Mouse (Mus musculus): ENCODE data around the gene Gm609.

Gene Gm609

DNA sequence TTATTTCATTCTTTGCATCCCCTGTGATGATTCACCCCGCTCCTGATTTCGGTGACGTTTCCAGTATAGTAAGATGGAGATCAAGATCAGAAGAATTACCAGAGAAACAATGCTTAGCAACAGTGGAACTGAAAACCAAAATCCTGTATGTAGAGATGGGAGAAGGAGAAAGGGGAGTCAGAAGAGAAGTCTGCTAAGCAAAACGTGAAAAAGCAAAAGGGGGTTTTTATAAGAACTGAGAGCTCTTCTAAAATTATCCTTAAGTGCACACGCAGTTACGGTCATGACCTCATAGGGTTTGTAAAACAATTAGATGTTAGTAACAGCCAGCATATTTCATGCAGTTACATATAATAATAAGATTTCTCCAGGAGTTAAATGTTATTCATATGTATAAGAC is 100.5 kb downstream of the Gm609 start:
- DNase-seq (ENCODE audit: low read depth) = no peak

DNA sequence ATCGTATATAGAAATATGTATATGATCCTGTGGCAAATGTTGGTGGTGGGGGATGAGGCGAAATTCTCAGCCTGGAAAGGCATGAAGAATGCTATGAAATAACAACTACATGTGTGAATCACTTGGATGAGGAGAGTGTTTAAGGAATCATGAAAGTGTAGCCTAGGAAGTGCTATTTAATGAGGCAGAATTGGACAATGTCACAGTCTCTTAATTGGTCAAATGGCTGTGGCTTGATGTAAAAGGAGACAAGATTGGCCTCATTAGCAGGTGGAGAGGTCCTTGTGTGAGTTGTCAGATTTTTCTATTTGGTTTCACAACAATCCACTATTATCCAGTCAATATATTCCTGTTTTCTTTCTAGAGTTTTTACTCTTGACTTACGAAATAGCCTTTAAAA is 101.1 kb downstream of the Gm609 start:
- DNase-seq (ENCODE audit: low read depth) = no peak

DNA sequence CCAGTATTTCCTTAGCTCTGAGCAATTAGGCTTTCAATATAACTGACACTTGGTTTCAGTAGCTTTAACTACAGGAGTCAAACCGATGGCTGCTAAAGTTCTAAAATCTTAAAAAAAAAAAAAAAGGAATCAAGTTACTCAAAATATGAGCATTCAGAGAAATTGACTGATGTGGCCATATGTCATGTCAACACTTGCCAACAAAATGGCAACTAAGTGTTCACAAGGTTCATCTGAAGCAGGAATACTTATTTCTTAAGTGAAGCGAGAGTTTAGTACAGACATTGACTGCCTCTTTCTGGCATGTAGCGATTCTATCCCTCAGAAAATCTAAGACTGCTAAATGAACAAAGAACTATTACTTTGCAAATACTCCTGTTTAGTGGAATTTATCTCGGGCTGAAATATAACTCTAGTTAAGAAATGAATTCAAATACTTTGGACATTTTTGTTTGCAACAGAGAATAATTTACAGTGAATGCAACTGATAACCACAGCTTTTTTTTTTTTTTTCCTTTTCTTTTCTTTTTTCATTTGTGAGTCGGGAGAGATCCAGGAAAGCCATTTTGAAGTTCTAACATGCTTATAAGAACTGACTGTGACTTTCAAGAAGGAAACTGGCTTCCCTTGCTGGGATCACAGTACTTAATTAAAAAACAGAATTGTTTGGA is 102.3 kb downstream of the Gm609 start:
- DNase-seq (ENCODE audit: low read depth) = no peak

DNA sequence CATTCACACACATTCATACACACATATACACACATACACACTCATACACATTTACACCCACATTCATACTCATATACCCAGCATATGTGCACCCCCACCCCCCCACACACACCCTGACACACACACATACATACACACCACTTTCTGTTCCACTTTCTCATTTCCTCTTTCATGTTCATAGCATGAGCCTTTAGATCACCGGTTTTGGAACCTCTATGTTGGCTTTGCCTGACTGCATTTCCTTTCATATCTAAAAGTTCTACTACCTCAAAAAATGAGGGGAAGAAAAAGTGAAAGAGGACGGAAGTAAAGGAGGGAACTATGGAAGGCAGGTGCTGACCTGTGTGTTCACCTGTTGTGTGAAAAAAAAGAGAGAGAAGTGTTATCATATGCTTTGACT is 102.9 kb downstream of the Gm609 start:
- no peak for DNase-seq (ENCODE audit: low read depth)

DNA sequence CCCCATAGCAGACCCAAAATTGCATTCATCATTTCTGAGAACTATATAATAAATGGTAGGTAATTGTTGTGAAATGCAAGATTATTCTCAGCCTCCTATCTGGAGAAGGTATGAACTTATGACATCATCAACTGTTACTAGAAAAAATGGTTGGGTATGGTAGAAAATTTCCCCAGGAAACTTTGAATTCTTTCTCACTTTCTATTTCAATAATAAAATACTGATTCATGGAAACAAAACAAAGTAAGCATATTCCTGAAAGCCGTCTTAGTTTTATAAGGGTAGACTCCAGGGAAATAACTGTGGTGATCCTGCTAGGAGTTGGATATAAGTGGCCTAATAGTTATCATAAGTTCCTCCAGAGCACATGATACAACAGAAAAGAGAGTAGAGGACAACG is 103.7 kb downstream of the Gm609 start:
- DNase-seq (ENCODE audit: low read depth) = no peak

DNA sequence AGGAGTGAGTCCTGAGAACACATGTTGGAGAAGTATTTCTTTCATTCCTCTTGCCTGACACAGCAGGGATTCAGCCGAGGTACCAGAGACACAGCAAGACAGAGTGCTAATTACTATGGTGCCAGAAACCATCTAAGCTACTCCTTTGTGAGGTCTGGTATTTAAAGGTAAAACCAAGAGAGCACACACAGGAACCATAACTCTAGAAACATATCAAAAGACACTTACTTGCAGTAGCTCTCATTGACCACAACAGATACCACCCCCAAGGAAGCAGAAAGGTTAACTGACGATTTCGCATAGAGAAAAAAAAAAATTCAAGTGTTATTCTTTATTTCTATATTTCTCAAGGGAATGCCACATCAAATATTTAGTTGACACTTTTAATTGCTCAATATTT is 111.0 kb downstream of the Gm609 start:
- DNase-seq (ENCODE audit: low read depth) = no peak

DNA sequence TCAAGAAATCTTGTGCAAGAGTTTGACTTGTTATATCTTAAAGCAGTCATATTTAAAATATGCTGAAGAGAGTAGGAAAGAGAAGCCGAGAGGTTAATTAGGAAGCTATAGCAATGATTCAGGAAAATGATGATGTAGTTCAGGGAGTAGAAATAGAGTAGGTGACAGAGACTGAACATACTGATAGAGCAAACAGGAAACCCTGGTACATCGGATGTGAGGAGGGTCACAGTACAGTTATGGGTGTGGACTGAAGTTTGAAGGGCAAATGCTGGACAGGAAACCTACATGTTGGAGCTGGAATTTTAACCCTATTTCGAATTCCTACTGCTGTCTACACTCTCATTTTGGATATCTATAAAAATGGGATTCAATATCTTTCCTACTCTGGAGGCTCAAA is 113.8 kb downstream of the Gm609 start:
- DNase-seq (ENCODE audit: low read depth) = no peak

DNA sequence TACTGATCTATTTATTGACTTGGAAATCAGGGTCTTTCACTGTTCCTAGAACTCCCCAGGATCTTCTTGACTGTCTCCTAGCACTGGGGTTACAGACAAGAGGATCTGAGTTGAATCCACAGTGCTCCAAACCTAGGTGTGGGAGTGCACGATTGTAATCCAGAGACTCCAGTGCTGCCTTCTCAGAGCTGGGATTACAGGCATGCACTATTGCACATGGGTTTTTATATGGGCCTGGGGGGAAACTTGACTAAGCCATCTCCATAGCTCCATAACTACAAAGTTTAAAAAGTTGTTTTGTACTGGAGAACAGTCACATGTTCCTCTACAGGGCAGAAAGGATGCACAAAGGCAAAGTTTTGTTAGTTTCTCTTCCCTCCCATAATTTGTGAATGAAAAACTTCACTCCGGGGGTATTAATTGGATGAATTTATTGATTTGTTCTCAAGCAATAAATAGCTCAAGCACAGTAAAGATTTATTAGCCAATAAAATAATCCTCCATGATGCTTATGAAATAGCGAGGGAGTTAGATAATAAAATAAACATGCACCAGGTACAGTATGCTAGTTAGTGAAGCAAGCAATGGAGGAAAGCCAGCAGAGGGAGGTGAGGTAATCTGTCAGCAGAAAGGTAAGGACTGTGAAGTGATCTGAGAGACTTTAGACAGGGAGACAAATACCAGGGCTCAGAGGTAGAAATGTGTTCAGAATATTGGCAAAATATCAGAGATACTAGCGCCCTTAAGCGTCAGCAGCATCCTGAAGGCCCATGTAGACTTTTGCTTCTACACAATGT is 114.4 kb downstream of the Gm609 start:
- DNase-seq (ENCODE audit: low read depth) = peak; percentile 24

DNA sequence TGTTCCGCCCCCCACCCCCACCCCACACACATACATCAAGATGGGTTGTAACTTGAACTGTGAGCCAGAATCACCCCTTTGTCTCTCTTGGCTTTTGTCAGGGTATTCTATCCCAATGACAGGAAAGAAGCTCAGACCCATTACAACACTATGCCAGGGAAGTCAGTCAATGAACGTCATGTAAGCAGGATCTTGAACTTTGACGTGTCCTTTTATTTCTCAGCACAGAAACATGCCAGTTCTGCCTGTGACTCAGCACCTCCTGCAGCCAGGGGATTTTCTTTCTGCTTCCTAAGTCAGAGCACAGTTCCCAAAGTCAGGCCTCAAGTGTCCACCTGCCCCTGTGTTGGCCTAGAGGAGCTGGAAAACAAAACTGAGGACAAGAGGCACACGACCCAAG is 115.4 kb downstream of the Gm609 start:
- peak; percentile 49 for DNase-seq (ENCODE audit: low read depth)

DNA sequence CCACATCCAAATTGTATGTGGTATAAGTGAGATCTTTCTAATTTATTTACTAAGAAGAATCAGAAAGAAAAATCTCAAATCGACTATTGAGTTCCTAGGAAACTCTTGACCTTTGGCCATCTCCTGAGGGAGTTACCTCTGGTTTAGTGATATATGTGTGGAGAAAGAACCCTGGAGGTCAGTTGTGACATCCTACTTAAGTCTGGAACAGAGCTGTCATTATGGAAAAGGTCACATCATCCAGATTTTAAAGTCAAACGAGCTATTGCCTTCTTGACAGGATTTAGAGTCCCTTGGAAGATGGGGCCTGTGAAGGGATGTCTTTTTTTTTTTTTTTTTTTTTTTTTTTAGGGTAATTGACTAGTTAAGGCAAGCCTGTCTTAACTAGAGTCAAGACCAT is 116.0 kb downstream of the Gm609 start:
- DNase-seq (ENCODE audit: low read depth) = no peak

DNA sequence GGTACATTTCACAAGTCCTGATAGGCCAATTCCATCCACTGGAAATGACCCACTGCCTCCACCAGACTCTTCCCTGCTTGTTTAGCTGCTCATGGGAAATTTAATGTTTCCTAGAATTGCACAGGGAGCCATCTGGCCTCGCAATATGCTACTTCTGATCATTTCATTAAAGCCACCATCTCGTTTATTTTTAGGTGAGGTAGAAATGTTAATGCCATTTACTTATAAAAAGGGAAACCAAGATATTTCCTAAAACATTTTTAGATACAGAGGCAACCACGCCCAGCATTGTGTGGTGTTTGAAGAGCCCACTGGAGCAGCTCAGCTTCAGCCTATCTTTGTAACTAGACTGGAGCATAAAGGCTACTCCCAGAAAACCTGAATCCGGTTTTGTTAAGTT is 116.5 kb downstream of the Gm609 start:
- DNase-seq (ENCODE audit: low read depth) = no peak

DNA sequence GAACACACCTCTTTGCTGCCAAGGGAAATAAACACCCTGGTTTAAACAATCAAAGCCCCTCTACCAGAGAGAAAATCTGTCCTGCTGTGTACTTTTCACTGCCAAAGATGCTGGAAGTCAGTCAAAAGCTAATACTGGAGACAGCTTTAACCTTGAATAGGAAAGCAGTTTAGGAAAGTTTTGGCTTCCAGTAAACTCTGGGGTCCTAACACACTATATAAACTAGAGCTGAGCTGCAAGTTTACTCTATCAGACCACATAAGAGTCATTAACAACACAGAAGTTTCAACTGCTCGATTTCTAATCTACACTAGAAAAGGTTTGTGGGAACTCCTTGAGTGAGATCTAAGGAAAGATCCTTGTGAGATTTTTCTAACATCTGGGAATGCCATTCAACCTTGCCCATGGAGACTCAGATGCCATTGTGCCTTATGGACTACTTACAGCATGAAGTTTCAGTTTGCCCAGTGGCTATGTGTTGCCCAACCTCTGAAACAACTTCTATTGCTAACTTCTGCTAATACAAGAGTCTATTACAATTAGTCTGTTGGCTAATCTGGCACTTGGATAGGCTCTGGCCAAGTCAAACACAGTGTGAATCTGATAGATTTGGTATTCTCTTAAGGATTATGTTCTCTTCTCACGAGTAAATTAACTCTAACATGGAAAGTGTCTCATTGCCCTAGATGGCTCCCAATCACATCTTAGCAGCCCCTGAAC is 117.1 kb downstream of the Gm609 start:
- no peak for DNase-seq (ENCODE audit: low read depth)

DNA sequence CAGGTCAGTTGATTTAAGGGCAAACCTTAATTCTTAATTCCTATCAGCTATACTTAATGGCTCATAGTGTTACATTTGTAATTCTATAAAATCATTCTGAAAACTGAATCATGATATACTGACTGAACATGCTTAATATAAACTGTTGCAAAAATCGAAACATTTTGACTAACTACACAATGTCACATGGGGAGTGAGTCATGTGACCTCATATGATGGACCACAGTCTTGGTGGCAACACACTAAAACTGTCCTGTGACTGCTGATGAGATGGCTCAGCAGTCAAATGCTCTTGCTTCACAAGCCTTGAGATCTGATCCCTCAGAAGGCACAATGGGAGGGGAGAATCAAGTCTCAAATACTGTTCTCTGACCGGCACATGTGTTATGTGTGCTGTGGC is 118.7 kb downstream of the Gm609 start:
- no peak for DNase-seq (ENCODE audit: low read depth)

DNA sequence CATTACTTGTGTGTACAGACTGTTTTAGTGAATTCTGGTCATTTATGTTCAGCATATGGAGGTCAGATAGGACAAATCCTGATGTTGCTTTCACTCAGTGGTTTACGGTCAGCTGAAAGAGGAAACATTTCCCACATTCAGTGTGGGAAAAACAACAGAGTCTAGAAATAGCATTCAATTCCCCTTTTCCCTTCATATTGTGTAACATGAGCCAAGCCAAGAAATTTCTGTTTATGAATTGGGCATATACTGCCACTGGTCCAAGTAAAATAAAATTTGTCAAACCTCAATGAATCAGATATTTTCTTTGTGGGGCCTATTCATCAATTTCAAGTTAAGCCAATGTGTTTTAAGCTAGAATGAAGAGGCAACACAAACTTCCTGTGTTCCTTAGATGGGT is 121.7 kb downstream of the Gm609 start:
- DNase-seq (ENCODE audit: low read depth) = peak; percentile 53

DNA sequence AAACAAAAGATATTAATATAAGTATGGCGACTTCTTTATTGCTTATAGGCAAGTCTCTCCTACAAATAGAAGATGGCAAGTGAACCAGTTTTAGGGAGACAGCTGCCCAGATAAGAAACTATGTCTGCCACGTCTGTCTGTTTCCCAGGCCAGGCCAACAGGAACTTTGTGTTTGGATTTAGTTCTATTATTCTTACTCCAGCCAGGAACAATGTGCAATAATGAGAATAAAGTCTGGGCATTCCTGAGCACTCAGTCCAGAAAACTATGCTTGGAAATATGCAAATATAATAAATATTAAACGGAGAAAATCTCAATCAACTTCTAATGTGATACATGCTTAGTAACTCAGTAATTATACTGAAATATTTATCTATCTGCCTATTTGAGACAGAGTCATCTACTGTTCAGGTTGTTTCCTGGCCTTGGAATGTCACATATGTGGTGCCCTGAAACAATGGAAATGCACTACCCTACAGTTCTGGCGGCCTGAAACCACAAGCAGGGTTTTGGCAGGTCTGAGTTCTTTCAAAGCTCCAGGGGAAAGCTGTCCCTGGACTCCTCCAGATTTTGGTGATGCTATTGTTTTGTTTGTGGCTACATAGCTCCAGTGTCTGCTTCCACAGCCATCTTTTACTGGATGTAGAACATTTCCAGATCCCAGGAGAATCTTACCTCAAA is 123.3 kb downstream of the Gm609 start:
- no peak for DNase-seq (ENCODE audit: low read depth)

DNA sequence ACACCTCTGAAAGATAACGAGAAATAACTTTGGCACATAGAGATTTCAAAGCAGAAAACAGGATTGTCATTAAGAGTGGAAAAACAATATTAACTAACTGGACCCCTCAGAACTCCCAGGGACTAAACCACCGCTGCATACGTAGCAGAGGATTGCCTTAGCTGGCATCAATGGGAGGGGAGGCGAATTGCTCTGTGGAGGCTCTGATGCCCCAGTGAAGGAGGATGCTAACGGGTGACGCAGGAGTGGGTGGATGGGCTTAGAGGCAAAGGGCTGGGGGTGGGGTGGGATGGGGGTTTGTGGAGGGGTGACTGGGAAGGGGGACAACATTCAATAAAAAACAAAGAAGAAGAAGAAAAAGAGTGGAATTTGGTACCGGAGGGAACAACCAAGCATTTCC is 126.7 kb downstream of the Gm609 start:
- no peak for DNase-seq (ENCODE audit: low read depth)

DNA sequence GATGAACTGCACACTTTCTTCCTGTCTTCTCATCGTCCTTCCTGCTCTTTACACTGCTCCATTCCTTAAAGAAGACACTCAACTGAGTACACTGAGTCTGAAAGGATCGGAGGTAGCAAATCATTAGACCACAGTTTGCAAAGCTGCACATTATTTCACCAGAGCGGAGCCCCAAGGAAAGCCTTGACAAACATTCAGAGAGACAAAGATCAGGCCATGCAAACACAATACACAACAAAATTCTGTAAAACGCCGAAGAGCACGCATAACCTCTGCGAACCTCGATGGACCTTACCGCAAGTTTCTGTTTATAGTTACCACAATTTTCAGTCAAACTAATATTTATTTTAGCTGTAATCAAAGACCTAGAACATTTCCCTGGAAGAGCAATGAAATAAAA is 127.4 kb downstream of the Gm609 start:
- no peak for DNase-seq (ENCODE audit: low read depth)

DNA sequence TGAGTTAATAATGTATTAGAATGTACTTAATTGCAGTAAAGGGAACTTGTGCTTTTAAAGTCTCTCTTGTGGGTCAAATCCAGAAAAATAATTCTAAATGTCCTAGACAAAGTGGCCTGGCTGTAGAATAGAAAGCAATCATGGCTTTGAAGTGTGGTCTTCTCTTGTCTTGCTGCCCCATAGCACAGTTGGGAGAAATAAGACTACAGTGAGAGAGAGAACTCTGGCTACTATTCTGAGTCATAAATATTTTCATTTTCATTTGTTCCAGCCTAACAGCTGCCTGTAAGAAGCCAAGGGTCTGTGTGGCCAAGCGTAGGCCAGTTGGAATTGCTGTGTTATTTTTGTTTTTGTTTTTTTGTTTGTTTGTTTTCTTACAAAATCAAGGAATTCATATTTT is 128.1 kb downstream of the Gm609 start:
- no peak for DNase-seq (ENCODE audit: low read depth)

DNA sequence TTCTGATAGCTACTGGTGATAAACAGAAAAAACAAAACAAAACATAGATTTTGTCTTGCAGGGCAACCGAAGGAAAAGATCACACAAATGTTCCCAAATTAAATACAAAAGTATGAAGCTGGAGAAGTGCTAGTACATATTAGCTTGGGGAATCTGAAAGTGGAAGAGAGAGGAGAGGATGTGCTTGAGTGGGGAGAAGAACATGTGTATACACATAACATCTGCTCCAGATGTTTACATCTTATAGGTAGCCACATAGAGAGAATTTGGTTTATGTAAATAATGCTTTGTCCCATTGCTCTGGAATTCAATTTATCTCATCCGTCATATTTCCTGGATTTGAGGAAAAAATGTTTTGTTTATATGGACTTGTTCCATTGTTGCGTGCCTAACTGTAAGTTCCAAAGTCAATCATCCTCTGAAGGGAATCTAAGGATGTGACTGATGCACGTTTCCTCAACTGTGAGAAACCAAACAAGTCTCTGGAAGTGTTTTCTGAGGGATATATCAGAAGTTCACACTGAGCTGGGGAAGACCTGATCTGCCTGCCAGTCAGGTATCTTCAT is 129.2 kb downstream of the Gm609 start:
- DNase-seq (ENCODE audit: low read depth) = no peak
